Mouse (Mus musculus): Measurements from ENCODE around the gene Rgs12.

- TF ChIP-seq EP300 (IDR thresholded peaks at IDR 0.05; ENCODE audit: insufficient read depth, low read depth, low read length) (no peak), CTCF (IDR thresholded peaks at IDR 0.05) (no peak), POLR2A (IDR thresholded peaks at IDR 0.05; ENCODE audit: insufficient read depth, low read depth, low read length) (no peak)
These were observed 40.1 kb downstream of the Rgs12 start for GRCm38 (mm10) chr5:34989321-34989772.

Measured in heart, adult 2 months (tissue).